Mouse (Mus musculus) kidney, adult 8-10 months (tissue): ENCODE data around the gene Kpna7.
"Not testable (repeated sequence)": the region's sequence is repeated elsewhere in the genome, so short reads cannot be mapped to it uniquely, and the experiment has no call there.

Experiments used
- DNase-seq, 2 experiments: peaks; one replicate each; pipeline ENCODE4 v3.0.0; 2022

The Kpna7 gene

DNA sequence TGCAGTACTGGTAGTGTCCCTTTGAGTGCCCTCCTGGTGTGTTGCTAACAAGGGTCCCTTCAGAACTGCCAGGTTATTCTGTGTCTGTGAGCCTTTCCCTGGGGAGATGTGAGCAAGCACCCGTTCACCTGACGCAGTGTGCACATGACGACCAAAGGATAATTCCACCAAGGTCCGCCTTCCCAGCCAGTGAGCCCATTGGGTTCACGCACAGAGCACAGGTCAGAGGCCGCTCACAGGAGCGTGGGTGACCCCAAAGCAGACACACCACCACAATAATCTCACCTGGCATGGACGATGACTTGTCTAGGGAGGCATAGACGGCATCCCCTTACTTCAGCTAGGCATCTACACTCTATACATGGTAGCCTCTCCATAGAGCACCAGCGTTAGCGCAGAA, 17.6 kb upstream of the Kpna7 start:
- not testable (repeated sequence) for DNase-seq

- DNase-seq, result no peak
Observed at GRCm38 (mm10) chr5:145100960-145101359, 17.1 kb upstream of the Kpna7 start.

DNA sequence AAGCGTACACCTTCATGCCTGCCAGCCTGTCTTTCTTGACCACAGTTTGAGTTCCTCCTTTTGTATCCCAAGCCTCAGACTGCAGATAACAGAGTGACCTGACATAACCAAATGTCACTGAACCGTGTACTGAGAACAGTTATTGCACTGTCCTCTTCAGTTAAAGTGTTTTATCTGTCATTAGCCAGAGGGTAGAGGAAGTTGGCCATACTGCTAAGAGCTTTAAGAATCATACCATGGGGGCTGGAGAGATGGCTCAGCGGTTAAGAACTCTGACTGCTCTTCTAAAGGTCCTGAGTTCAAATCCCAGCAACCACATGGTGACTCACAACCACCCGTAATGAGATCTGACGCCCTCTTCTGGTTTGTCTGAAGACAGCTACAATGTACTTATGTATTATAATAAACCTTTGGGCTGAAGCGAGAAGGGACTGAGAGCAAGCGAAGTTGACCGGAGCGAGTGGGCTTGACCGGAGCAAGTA, 14.6 kb upstream of the Kpna7 start:
- no peak for DNase-seq

DNA sequence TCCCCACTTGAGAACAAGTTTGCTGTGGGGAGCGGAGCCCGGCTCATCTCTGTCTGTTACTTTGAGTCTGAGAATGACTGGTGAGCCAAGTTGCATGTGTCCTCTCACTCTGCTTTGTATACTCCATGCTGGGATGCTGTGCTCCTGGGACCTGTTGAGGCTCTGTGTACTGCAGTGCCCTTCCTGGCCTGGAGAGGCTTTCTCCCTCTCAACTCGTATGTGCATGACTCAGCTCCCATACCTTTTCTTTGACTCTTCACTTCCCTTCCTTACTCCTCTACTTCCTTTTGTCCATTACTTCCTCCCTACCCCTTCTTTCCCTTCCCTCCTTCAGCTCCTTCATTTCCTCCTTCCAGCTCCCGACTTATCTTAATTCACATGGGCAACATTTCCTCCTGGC, 12.4 kb upstream of the Kpna7 start:
- no peak for DNase-seq

GRCm38 (mm10) chr5:145089878-145090277, 6.0 kb upstream of the Kpna7 start:
- no peak for DNase-seq

- DNase-seq, result no peak
Observed at GRCm38 (mm10) chr5:145088186-145088585, 4.4 kb upstream of the Kpna7 start.

DNA sequence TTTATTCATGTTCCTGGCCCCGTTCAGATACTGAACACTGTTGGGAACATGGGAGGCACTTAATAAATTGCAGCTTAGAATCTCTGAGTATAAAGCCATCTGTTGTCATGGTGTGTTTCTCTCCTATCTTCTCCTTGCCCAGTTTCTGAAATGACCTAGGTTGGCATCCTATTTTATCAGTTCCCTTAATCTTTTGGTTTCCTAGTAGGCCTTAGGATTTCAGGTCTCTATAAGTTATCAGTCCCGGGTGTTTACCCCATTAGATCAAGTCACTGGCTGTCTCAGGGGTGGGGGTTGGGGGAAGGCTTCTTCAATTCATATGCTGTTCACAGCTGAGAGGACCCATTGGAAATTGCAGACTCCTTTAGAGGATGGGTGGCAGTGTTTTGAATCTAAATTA, 992 bp upstream of the Kpna7 start:
- no peak for DNase-seq

DNA sequence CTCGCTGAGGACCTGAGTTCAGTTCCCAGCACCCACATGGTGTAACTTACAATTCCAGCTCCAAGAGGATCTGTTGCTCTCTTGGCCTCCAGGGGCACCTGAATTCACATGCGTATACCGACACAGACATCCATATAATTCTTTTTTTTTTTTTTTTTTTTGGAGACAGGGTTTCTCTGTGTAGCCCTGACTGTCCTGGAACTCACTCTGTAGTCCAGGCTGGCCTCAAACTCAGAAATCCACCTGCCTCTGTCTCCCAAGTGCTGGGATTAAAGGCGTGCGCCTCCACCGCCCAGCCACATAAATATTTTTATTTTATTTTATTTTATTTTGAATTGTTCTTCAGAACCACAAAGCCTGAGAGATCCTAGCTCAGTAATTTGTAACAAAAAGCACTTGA, 629 bp downstream of the Kpna7 start:
- not testable (repeated sequence) for DNase-seq

- DNase-seq, result no peak
Observed at GRCm38 (mm10) chr5:145081866-145082613, 1.8 kb downstream of the Kpna7 start.

DNA sequence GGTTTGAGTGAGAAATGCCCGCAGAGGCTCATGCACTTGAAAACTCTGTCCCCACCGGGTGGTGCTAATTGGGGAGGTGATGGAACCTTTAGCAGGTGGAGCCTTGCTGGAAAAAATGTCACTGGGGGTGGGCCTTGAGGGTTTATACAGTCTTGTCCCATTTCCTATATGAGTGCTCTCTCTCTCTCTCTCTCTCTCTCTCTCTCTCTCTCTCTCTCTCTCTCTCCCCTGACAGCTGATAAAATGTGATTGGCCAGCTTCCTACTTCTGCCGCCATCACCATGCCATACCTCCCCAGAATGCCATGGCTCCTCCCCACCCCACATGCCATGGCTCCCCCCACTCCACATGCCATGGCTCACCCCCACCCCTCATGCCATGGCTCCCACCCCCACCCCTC, 8.7 kb downstream of the Kpna7 start:
- no peak for DNase-seq

DNA sequence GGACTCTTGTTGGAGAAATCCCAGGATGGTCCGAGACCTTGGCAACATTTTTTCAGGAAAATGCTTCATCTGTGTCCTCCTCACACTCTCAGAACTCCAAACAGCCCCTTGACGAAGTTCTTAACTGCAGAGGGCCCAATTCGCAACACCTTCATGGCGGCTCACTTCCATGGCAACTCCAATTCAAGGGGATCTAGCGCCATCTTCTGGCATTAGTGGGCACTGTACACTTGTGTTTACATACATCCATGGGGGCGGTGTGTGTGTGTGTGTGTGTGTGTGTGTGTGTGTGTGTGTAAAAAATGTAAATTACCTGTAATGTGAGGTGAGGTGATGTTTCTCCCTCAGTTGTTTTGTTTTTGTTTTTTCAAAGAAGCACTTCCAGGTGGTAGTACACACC, 12.5 kb downstream of the Kpna7 start:
- no peak for DNase-seq

DNA sequence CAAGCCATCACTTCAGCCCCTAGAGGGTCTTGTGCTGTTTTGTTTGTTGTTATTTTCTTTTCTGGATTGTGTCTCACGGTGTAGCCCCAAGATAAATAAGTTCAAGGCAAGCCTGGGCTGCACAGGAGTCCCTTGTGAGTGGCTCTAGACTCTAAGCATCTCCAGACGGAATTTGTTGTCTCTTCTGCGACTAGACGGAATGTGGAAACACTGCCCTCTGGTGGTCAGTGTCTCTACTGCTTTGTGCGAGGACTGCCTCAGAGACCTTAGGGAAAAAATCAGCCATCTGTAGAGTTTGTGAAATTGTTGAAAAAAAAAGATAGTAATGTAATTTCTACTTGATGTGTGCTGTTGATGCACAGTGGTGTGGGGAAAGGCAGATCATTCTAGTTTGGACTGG, 14.1 kb downstream of the Kpna7 start:
- DNase-seq, result peak; percentile 34 to 67

- DNase-seq, result no peak
Observed at GRCm38 (mm10) chr5:145068863-145069262, 15.0 kb downstream of the Kpna7 start.

- DNase-seq, result no peak
Observed at GRCm38 (mm10) chr5:145064765-145065340, 19.0 kb downstream of the Kpna7 start.

- no peak for DNase-seq
Observed at GRCm38 (mm10) chr5:145059524-145059923, 24.3 kb downstream of the Kpna7 start.

DNA sequence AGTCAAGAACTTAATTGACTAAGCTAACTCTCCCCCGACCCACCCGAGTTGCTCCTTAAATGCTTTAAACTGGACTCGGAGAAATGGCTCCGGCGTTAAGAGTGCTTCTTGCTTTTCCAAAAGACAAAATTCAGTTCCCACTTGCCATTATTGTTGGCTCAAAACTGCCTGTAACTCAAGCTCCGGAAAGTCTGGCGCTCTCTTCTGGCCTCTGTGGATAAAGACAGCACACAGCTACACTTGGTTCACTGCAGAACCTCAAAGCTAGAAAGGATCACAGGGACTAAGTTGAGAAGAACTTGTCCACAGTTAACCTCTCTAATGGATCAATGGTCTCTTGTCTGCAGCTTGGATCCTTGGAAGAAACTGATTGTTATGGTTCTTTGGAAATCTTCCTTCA, 25.1 kb downstream of the Kpna7 start:
- no peak for DNase-seq

GRCm38 (mm10) chr5:145057907-145058306, 25.9 kb downstream of the Kpna7 start:
- no peak for DNase-seq

- not testable (repeated sequence) for DNase-seq
Observed at GRCm38 (mm10) chr5:145054187-145054586, 29.6 kb downstream of the Kpna7 start.

DNA sequence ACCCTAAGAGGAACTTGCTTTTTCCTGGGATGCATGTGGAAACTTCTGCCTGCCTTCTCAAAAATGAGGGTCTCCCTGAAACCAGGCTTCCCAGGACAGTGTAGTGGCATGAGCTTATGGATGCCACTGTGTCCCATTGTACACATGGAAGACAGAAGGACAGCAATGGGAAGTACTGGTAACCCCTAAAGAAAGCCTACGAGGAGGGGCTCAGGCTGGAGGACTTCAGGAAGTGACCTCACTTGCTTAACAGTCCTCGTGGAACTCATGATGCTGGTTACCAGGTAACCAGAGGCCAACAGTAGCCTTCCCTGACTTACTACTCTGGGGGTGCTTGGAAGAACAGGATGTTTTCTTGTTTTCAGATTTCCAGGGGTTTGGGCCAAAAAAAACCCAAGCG, 41.1 kb downstream of the Kpna7 start, which contains the start of gene 1700018F24Rik:
Gene 1700018F24Rik (plus strand): TSS at position 301 of the 400 bp plus-strand sequence.
- DNase-seq, result not testable (repeated sequence)

GRCm38 (mm10) chr5:145041628-145042027, 42.2 kb downstream of the Kpna7 start:
- DNase-seq, result no peak

DNA sequence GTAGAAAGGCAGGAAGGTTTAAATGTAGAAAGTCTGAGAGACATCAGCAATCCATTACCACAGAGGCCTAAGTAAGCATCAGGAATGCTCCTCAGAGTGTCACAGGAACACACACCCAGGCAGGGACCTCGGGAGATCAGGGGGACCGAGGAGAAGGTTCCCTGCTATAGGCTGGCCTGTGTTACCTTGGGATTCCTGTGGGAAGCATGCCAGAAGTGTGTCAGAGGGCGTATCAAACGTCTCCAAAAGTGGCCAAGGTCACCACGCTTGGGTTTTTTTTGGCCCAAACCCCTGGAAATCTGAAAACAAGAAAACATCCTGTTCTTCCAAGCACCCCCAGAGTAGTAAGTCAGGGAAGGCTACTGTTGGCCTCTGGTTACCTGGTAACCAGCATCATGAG, 51.4 kb downstream of the Kpna7 start, which contains the start of gene Gm4871:
Gene Gm4871 (minus strand): TSS at position 364 of the 400 bp plus-strand sequence.
- DNase-seq, result not testable (repeated sequence)

DNA sequence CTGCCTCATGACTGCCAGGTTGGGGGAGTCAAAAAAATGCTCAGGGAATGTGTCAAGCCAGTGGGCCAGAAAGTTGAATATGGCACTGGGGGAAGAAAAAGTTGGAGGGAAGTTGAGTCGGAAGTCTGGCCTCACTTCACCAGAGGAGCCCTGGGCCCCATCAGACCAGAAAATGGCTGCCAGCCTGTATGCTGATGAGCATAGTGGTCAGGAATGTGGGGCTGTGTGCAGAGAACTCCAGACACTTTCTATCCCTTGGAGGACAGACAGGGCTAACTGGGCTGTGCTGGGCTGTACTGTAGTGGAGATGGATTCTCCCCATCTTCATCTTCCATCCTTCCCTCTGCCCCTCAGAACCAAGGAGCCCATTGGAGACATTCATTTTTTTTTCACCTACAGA, 53.4 kb downstream of the Kpna7 start:
- not testable (repeated sequence) for DNase-seq

- DNase-seq, result not testable (repeated sequence)
Observed at GRCm38 (mm10) chr5:145020712-145021111, 63.1 kb downstream of the Kpna7 start.

DNA sequence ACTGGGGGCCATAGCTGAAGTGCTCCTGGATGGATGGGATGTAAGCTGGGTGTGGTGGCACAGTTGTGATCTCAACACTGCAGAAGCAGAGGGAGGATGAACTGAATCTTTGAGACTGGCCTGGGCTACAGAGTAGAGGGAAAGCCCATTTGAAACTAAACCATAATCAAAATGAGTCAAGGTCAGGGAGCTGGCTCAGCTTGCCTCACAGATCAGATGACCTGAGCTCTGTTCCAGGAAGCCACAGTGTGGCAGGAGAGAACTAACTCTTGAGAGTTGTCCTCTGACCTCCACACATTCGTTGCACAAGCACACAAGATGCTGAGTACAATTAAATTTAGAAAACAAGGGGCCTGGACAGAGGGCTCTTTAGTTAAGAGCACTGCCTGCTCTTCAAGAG, 63.6 kb downstream of the Kpna7 start:
- not testable (repeated sequence) for DNase-seq
